Mouse (Mus musculus): ENCODE data around the gene Cbr1. TPM values are rescaled to one million over a fixed set of nuclear protein-coding genes. Genes with fewer than 3 reads are reported as not detected.

Gene Cbr1
- total and polyA plus RNA-seq, 2 experiments from 2014 or later = 55.5 to 56.1 TPM

DNA sequence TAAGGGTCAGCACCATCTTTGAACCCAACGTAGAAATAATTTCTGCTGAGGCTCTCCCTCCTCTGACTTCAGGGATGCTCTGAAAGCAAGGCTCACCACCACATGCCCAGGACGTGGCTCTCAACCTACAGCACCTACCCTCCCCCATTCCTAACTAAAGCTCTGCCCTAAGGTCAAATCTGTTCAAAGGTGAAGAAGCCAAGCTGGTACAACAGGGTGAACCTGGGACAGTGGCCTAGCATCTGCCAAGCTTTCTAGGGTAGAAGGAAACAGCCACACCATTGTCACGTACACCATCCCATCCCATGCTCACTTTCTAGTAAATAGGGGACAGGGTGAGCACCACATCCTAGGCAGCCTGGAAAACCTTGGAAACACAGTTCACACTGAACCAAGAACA is 12.9 kb upstream of the Cbr1 start:
- H3K27ac ChIP-seq (ENCODE audit: low read depth) = no peak overlapping the region
- H3K9ac ChIP-seq (replicated peaks; ENCODE audit: low read depth, low read length) = no peak overlapping the region
- H3K4me3 ChIP-seq (ENCODE audit: low read depth, low read length) = no peak overlapping the region
- ATAC-seq (ENCODE audit: insufficient read depth, low read depth) = no peak
- H3K4me1 ChIP-seq (ENCODE audit: control insufficient read depth, insufficient read depth) = no peaks in the 10 kb centered on the region
- H3K27me3 ChIP-seq (ENCODE audit: control insufficient read depth, insufficient read depth, low read length) = no peaks in the 10 kb centered on the region
- 89% methylated on average over 3 of the region's 3 CpGs for WGBS
- no peak overlapping the region for H3K4me2 ChIP-seq (ENCODE audit: low read depth, low read length)
- TF ChIP-seq EP300 (IDR thresholded peaks at IDR 0.05; ENCODE audit: low read depth) (no peak), CTCF (IDR thresholded peaks at IDR 0.05; ENCODE audit: low read depth) (no peak)
- no peak for DNase-seq (ENCODE audit: low spot score)
- H3K9me3 ChIP-seq (replicated peaks; ENCODE audit: control insufficient read depth, low read length) = no peaks in the 10 kb centered on the region
- peaks cover 10% of the 10 kb centered on the region for H3K36me3 ChIP-seq (replicated peaks; ENCODE audit: control insufficient read depth, insufficient read depth, low read length)

DNA sequence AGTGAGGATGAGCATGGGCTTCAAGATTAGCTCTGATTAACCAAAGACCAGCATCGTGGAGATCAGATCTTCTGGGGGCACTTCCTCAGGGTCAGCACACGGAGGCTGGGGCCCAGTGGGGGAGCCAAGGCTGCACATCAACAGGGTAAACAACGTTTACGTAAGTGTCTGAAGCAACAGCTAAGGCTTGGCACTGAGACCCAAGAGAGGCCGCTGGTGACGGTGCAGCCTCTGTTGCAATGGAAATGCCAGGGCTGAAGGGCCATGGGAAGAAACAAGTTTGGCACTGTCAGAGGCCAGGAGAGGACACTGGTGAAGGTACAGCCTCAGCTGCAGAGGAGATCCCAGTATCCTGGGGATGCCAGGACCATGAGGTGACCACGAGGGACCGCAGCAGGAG is 12.2 kb upstream of the Cbr1 start:
- WGBS = 91% methylated on average over 8 of the region's 8 CpGs
- no peak for DNase-seq (ENCODE audit: low spot score)
- no peaks in the 10 kb centered on the region for H3K9me3 ChIP-seq (replicated peaks; ENCODE audit: control insufficient read depth, low read length)
- no peak overlapping the region for H3K4me2 ChIP-seq (ENCODE audit: low read depth, low read length)
- no peak overlapping the region for H3K27ac ChIP-seq (ENCODE audit: low read depth)
- H3K4me3 ChIP-seq (ENCODE audit: low read depth, low read length) = no peak overlapping the region
- H3K27me3 ChIP-seq (ENCODE audit: control insufficient read depth, insufficient read depth, low read length) = no peaks in the 10 kb centered on the region
- H3K9ac ChIP-seq (replicated peaks; ENCODE audit: low read depth, low read length) = no peak overlapping the region
- no peak for ATAC-seq (ENCODE audit: insufficient read depth, low read depth)
- no peak for TF ChIP-seq CTCF (IDR thresholded peaks at IDR 0.05; ENCODE audit: low read depth)
- TF ChIP-seq EP300 (IDR thresholded peaks at IDR 0.05; ENCODE audit: low read depth) = no peak
- no peaks in the 10 kb centered on the region for H3K4me1 ChIP-seq (ENCODE audit: control insufficient read depth, insufficient read depth)
- peaks cover 16% of the 10 kb centered on the region for H3K36me3 ChIP-seq (replicated peaks; ENCODE audit: control insufficient read depth, insufficient read depth, low read length)

DNA sequence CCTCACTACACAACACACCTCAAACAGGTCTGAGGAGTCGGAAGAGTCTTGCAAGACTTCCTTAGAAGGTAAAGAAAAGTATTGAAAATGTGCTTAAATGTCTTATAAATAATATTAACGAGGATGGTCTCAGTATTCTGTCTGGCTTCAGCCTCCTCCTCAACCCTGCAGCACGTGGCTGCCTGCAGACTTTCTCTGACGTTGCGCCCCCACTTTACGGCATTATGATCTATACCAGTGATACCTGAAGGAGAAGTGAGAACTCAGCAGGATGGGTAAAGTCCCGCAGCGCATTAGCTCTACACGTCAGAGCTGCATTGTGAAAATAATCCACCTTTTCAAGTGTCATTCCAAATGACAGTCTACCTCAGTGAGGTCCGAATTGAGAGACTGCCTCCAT is 11.2 kb upstream of the Cbr1 start:
- no peak overlapping the region for H3K27ac ChIP-seq (ENCODE audit: low read depth)
- no peaks in the 10 kb centered on the region for H3K27me3 ChIP-seq (ENCODE audit: control insufficient read depth, insufficient read depth, low read length)
- DNase-seq (ENCODE audit: low spot score) (no peak), ATAC-seq (ENCODE audit: insufficient read depth, low read depth) (no peak)
- peaks cover 18% of the 10 kb centered on the region; the same call in 1 of the 2 replicates for H3K36me3 ChIP-seq (replicated peaks; ENCODE audit: control insufficient read depth, insufficient read depth, low read length)
- TF ChIP-seq CTCF (IDR thresholded peaks at IDR 0.05; ENCODE audit: low read depth) (no peak), EP300 (IDR thresholded peaks at IDR 0.05; ENCODE audit: low read depth) (no peak)
- H3K4me3 ChIP-seq (ENCODE audit: low read depth, low read length) = no peak overlapping the region
- no peaks in the 10 kb centered on the region for H3K9me3 ChIP-seq (replicated peaks; ENCODE audit: control insufficient read depth, low read length)
- H3K9ac ChIP-seq (replicated peaks; ENCODE audit: low read depth, low read length) = no peak overlapping the region
- 90% methylated on average over 10 of the region's 10 CpGs for WGBS
- no peaks in the 10 kb centered on the region for H3K4me1 ChIP-seq (ENCODE audit: control insufficient read depth, insufficient read depth)
- H3K4me2 ChIP-seq (ENCODE audit: low read depth, low read length) = no peak overlapping the region

- 71% methylated on average over 5 of the region's 5 CpGs for WGBS
- no peak overlapping the region for H3K4me2 ChIP-seq (ENCODE audit: low read depth, low read length)
- no peaks in the 10 kb centered on the region for H3K9me3 ChIP-seq (replicated peaks; ENCODE audit: control insufficient read depth, low read length)
- ATAC-seq (ENCODE audit: insufficient read depth, low read depth) = no peak
- H3K27me3 ChIP-seq (ENCODE audit: control insufficient read depth, insufficient read depth, low read length) = no peaks in the 10 kb centered on the region
- H3K4me1 ChIP-seq (ENCODE audit: control insufficient read depth, insufficient read depth) = no peaks in the 10 kb centered on the region
- no peak for DNase-seq (ENCODE audit: low spot score)
- no peak overlapping the region for H3K4me3 ChIP-seq (ENCODE audit: low read depth, low read length)
- peaks cover 11% of the 10 kb centered on the region; the same call in 1 of the 2 replicates for H3K36me3 ChIP-seq (replicated peaks; ENCODE audit: control insufficient read depth, insufficient read depth, low read length)
- no peak overlapping the region for H3K9ac ChIP-seq (replicated peaks; ENCODE audit: low read depth, low read length)
- no peak overlapping the region for H3K27ac ChIP-seq (ENCODE audit: low read depth)
- TF ChIP-seq EP300 (IDR thresholded peaks at IDR 0.05; ENCODE audit: low read depth) = no peak
- no peak for TF ChIP-seq CTCF (IDR thresholded peaks at IDR 0.05; ENCODE audit: low read depth)
Measured at GRCm38 (mm10) chr16:93595766-93596165, 9.9 kb upstream of the Cbr1 start.

DNA sequence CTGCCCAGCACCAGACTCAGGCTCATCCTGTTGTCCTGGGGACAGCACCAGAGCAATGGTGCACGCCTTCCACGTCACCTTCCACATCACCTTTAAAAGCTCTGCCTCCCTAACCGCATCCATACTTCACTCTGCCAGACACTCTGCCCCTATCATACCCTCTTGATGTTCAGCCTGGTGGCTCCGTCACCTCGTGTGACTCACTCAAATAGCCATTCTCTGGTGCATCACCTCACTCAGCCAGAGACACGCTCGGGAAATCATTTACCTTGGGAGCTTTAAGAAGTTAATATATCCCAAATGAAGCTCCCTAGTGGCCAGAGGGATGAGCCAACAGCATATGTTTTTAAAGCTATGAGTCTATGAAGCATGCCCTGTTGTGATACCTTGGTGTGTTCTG is 8.8 kb upstream of the Cbr1 start:
- H3K36me3 ChIP-seq (replicated peaks; ENCODE audit: control insufficient read depth, insufficient read depth, low read length) = peaks cover 11% of the 10 kb centered on the region; the same call in 1 of the 2 replicates
- H3K27me3 ChIP-seq (ENCODE audit: control insufficient read depth, insufficient read depth, low read length) = no peaks in the 10 kb centered on the region
- DNase-seq (ENCODE audit: low spot score) = no peak
- H3K4me3 ChIP-seq (ENCODE audit: low read depth, low read length) = no peak overlapping the region
- no peak overlapping the region for H3K4me2 ChIP-seq (ENCODE audit: low read depth, low read length)
- no peak overlapping the region for H3K27ac ChIP-seq (ENCODE audit: low read depth)
- 81% methylated on average over 7 of the region's 7 CpGs for WGBS
- no peaks in the 10 kb centered on the region for H3K9me3 ChIP-seq (replicated peaks; ENCODE audit: control insufficient read depth, low read length)
- TF ChIP-seq EP300 (IDR thresholded peaks at IDR 0.05; ENCODE audit: low read depth) (no peak), CTCF (IDR thresholded peaks at IDR 0.05; ENCODE audit: low read depth) (no peak)
- no peaks in the 10 kb centered on the region for H3K4me1 ChIP-seq (ENCODE audit: control insufficient read depth, insufficient read depth)
- no peak for ATAC-seq (ENCODE audit: insufficient read depth, low read depth)
- no peak overlapping the region for H3K9ac ChIP-seq (replicated peaks; ENCODE audit: low read depth, low read length)

DNA sequence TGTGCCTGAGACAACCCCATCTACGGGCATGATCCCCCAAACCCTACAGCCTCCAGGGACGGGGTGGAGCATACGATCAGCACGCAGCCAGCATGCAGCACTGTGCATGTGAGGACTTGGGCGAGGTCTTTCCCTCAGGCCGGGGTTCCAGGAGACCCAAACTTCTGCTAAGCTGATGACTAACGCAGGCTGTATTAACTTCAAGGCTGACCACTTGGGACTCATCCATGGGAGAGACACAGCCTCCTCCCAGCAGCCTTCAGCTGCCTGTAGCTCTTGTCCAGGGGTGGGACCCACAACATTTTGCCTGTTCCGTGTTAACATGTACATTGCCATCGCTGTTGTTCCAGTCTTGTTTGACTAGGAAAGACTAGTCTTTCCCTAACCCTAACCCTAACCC is 8.1 kb upstream of the Cbr1 start:
- H3K4me2 ChIP-seq (ENCODE audit: low read depth, low read length) = no peak overlapping the region
- TF ChIP-seq EP300 (IDR thresholded peaks at IDR 0.05; ENCODE audit: low read depth) = no peak
- TF ChIP-seq CTCF (IDR thresholded peaks at IDR 0.05; ENCODE audit: low read depth) = no peak

More for the DNA sequence above, 8.1 kb upstream of the Cbr1 start:
- peaks cover 11% of the 10 kb centered on the region; the same call in 1 of the 2 replicates for H3K36me3 ChIP-seq (replicated peaks; ENCODE audit: control insufficient read depth, insufficient read depth, low read length)
- ATAC-seq (ENCODE audit: insufficient read depth, low read depth) (no peak), DNase-seq (ENCODE audit: low spot score) (no peak)
- H3K27me3 ChIP-seq (ENCODE audit: control insufficient read depth, insufficient read depth, low read length) = no peaks in the 10 kb centered on the region
- H3K27ac ChIP-seq (ENCODE audit: low read depth) = no peak overlapping the region
- H3K4me3 ChIP-seq (ENCODE audit: low read depth, low read length) = no peak overlapping the region
- WGBS = 93% methylated on average over 9 of the region's 9 CpGs
- no peaks in the 10 kb centered on the region for H3K4me1 ChIP-seq (ENCODE audit: control insufficient read depth, insufficient read depth)
- H3K9me3 ChIP-seq (replicated peaks; ENCODE audit: control insufficient read depth, low read length) = no peaks in the 10 kb centered on the region
- H3K9ac ChIP-seq (replicated peaks; ENCODE audit: low read depth, low read length) = no peak overlapping the region
